Mouse (Mus musculus): ENCODE measurements around the gene Tmem267.
"Not testable (repeated sequence)": the region's sequence is repeated elsewhere in the genome, so short reads cannot be mapped to it uniquely, and the experiment has no call there.

Tmem267 gene

DNA sequence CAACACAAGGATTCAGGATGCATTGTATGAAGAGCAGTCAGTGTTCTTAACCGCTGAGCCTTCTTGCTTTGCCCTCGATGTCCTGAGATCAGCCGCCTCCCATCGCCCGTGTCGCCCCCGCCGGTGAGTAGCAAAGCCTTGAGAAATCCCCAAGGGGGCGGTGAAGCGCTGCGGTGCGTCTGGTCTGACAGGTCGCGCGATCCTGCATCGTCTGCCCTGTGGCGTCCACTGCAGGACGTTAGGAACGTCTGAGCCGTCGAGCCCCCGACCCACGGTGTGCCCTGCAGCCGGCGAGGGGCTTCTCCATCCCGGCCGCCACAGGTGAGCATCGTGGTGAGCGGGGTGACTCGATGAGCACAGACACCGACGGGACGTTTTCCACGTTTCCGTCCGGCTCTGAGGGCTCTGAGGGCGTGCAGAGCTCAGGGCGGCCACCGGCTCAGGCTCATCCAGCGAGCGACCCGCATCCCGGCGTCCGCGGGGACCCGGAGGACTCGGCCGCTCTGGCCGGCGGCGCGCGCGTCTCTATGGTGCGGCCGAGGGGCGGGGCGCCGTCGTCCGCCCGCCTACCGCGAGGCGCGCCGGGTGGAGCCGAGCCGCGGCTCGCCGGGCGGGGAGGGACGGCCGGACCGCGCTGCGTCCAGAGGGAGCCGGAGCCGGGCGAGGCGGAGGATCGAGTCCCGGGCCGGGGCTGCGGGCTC, at the start of gene Tmem267, which contains the start of gene 3110070M22Rik:
Gene Tmem267 (plus strand): TSS at position 160 of the 701 bp plus-strand sequence.
Gene 3110070M22Rik (minus strand): TSS at position 504 of the 701 bp plus-strand sequence.
- DNase-seq (ENCODE audit: low read depth): peak; percentile 95

DNA sequence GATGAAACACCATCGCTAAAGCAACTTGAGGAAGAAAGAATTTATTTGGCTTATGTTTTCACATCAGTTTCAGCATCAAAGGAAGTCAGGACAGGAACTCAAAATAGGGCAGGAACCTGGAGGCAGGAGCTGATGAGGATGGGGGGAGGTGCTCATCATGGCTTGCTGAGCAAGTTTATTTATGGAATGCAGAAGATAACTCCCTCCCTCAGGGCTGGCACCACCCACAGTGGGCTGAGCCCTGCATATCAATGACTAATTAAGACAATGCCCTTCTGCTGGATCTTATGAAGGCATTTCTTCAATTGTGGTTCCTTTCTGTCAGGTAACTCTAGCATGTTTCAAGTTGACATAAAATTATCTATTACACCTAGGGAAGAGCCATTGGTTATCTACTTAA, 45.6 kb upstream of the Tmem267 start:
- DNase-seq (ENCODE audit: low read depth): no peak

GRCm38 (mm10) chr13:119453563-119453962, 34.3 kb upstream of the Tmem267 start:
- no peak for DNase-seq (ENCODE audit: low read depth)

- no peak for DNase-seq (ENCODE audit: low read depth)
Observed at GRCm38 (mm10) chr13:119455082-119455481, 32.8 kb upstream of the Tmem267 start.

DNA sequence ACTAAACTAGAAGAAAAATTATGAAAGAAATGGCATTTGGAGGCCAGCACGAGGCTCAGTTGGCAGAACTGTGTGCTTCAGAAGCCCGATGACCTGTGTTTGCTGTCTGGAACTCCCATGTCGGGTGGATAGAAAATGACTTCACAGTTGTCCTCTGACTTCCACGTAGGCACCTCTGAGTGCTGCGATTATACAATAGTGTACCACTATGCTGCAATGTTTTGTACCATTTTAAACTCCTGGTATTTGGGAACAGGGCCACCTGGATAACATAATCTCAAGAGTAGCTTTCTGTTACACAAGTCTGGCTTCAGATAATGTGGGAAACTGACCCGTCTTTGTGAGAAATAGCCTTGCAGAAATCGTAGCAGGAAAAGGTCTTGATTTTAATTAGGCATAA, 31.5 kb upstream of the Tmem267 start:
- DNase-seq (ENCODE audit: low read depth): no peak

DNA sequence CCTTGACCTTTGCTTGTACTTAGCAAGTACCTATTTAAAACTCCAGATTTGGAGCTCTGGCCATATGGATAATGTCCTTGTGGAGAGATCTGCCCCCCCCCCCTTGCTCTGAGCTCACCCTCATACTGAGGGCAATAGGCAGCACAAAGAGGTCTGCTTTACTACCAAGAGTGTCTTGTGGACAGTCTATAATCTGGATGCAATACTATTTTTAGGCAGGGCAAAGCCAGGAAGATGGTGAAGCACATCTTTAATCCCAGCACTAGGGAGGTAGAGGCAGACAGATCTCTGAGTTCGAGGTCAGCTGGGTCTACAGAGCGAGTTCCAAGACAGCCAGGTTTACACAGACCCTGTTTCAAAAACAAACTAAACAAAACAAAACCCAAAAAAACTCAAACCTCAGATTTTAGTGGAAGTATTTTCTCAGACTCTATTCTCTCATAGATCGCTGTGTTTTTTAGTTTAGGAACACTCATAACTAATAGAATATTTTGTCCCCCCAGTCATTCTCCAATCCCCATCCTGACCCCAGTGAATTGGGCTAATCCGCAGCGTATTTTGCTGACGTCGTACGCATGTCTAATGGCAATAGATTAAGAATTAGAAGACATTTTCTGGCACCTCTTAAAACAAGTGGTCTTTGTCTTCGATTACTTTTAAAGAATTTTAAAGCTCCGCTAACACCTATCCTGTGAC, 25.8 kb upstream of the Tmem267 start:
- DNase-seq (ENCODE audit: low read depth): peak; percentile 26

- DNase-seq (ENCODE audit: low read depth): peak; percentile 91
Observed at GRCm38 (mm10) chr13:119462596-119463560, 25.0 kb upstream of the Tmem267 start, which contains the start of gene 4833420G17Rik. Gene 4833420G17Rik (plus strand): TSS chr13:119462768.

GRCm38 (mm10) chr13:119476631-119477030, 11.2 kb upstream of the Tmem267 start:
- no peak for DNase-seq (ENCODE audit: low read depth)

DNA sequence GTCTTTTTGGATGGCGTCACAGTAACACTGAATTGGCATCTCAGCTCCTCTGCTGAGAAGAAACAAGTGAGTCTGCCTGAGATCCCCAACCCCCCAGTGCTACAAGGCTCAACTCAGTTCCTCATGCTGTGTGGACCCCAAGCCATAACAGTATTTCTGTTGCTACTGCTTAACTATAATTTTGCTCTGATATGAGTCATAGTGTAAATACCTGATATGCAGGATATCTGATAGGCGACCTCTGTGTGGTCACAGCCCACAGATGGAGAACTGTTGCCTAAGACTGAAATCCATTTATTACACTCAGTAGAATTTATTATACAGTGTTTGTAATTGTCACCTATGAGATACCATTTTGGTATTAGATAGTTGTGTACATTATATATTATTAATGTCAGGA, 10.1 kb upstream of the Tmem267 start:
- DNase-seq (ENCODE audit: low read depth): no peak

DNA sequence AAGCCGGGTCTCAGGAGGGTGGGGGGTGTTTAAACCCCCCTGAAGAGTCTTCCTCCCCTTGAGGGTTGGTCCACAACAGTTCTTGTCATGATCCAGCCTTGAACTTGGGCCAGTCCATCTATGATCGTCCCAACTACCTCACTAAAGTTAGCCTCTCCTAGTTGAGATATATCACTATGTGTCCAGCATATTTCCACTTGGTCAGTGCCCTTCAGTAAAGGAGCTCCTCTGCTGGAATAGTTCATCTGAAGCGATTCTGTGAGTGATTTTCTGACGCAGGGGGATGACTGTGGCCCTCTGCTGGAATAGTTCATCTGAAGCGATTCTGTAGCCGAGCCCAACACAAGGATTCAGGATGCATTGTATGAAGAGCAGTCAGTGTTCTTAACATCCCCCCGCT, 485 bp upstream of the Tmem267 start:
- peak; percentile 46 for DNase-seq (ENCODE audit: low read depth)

DNA sequence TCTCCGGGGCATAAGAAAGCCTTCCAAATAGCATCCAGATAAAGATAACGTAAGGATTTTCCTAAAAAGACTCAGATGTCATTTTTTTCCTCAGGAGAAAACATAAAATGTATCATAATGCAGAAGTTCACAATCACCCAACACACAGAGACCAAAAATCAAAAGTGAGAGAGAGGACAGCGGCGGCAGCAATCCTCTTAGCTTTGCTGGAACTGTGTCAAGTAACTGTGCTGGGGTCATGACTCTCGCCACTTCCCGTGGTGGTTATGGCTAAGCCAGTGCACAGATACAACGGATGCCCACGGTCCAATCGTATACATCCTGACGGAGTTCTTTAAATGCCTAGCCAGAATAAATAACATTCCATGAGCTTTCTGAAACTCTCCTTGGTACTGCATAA, 4.2 kb downstream of the Tmem267 start:
- DNase-seq (ENCODE audit: low read depth): peak; percentile 24

- not testable (repeated sequence) for DNase-seq (ENCODE audit: low read depth)
Observed at GRCm38 (mm10) chr13:119494938-119495337, 7.1 kb downstream of the Tmem267 start.

- peak; percentile 55 for DNase-seq (ENCODE audit: low read depth)
Observed at GRCm38 (mm10) chr13:119596321-119597211, 108.7 kb downstream of the Tmem267 start.

DNA sequence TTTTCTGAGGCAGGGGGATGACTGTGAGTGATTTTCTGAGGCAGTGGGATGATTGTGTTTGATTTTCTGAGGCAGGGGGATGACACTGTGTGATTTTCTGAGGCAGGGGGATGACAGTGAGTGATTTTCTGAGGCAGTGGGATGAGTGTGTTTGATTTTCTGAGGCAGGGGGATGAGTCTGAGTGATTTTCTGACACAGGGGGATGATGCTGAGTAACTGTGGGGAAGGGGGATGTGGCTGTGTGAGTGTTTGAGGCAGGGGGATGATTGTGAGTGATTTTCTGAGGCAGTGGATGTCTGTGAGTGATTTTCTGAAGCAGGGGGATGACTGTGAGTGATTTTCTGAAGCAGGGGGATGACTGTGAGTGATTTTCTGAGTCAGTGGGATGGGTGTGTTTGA, 110.6 kb downstream of the Tmem267 start:
- peak; percentile 26 for DNase-seq (ENCODE audit: low read depth)

DNA sequence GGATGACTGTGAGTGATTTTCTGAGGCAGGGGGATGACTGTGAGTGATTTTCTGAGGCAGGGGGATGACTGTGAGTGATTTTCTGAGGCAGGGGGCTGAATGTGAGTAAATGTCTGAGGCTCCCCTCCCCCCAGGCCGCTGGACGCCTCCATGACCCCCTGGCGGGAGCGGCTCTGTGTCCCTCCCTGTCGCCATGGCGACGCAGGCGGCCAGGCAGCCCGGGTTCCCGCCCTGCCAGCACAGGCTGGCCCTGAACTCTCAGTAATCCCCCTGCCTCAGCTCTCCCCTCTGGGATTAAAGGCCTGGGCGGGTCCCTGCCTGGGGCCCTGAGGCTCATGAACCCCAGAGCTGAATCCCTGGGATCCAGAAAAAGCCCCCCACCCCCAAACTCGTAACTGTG, 111.2 kb downstream of the Tmem267 start:
- DNase-seq (ENCODE audit: low read depth): not testable (repeated sequence)

GRCm38 (mm10) chr13:119599498-119599897, 111.7 kb downstream of the Tmem267 start:
- DNase-seq (ENCODE audit: low read depth): peak; percentile 6

GRCm38 (mm10) chr13:119600166-119600565, 112.3 kb downstream of the Tmem267 start:
- peak; percentile 68 for DNase-seq (ENCODE audit: low read depth)

DNA sequence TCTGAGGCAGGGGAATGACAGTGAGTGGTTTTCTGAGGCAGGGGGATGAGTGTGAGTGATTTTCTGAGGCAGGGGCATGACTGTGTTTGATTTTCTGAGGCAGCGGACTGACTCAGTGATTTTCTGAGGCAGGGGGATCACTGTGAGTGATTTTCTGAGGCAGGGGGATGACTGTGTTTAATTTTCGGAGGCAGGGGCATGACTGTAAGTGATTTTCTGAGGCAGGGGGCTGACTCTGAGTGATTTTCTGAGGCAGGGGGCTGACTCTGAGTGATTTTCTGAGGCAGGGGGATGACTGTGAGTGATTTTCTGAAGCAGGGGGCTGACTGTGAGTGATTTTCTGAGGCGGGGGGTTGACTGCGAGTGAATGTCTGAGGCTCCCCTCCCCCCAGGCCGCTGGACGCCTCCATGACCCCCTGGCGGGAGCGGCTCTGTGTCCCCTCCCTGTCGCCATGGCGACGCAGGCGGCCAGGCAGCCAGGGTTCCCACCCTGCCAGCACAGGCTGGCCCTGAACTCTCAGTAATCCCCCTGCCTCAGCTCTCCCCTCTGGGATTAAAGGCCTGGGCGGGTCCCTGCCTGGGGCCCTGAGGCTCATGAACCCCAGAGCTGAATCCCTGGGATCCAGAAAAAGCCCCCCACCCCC, 115.0 kb downstream of the Tmem267 start:
- DNase-seq (ENCODE audit: low read depth): peak; percentile 8

- peak; percentile 27 for DNase-seq (ENCODE audit: low read depth)
Observed at GRCm38 (mm10) chr13:119603890-119604289, 116.1 kb downstream of the Tmem267 start.

DNA sequence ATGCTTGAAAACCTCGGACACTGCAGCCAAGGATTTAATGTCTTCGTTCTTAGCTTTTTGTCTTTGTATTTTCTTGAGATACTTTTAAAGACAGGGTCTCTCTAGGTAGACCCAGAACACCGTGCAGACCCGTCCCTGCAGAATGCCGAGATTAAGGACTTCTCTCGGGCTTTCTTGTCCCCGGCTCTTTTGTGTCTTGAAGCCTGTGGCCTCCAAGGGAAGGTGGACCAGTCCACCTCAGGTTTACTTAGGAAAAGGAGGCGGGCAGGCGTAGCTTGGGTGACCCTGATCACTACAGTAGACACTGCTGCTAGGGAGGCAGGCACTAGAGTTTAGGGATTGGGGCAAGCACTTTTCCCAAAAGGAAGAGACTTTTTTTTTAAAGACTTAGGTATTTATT, 116.5 kb downstream of the Tmem267 start:
- DNase-seq (ENCODE audit: low read depth): not testable (repeated sequence)

DNA sequence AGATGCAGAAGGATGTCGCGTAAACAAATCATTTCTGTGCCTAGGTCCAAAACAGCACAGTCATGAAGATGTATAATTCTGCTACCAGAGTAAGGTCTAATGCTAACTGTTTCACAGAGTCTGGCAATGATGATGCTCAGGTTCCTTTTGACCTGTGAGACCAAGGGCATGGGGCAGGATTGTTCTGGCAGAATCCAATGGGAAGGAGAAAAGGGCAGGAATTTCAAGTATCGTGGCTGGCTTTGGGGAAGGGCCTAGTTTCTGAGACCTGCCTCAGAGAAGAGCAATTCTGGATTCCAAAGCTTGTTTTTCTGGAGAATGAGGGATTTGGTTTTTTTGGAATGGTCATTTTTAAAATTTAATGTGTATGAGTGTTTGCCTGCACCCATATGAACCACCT, 131.0 kb downstream of the Tmem267 start:
- no peak for DNase-seq (ENCODE audit: low read depth)
